In genomic region chr14:27271371-27272071, GRCm38 (mm10) we compare ENCODE assay signal across 14 mouse cellular contexts.
DNase-seq lines count a peak whose midpoint lies in the region; ATAC-seq lines count a peak whose summit lies in the region.
"Had no signal": no experiment of that assay in that cellular context is flagged by ENCODE, and none has a peak within 500 bp of the region (broad histone marks: within the 10 kb centered on the region; RNA-seq: fewer than 3 reads in every experiment).

No protein-coding gene starts in this region.

- peak; percentile 52; the same call in 1 of the 2 replicates for ATAC-seq in midbrain, embryonic 12.5 days (ENCODE audit: low FRiP score, low read depth)
- ATAC-seq in kidney, embryonic 14.5 days (ENCODE audit: low FRiP score, low TSS enrichment), result no peak
- ATAC-seq: liver, embryonic 12.5 days had no signal

- WGBS in midbrain, embryonic 12.5 days, result 56% methylated on average over 10 of the region's 10 CpGs
- 71% methylated on average over 10 of the region's 10 CpGs for WGBS in kidney, embryonic 14.5 days

- peaks cover 17% of the 10 kb centered on the region for H3K4me1 ChIP-seq in midbrain, embryonic 12.5 days
- no peaks in the 10 kb centered on the region for H3K4me1 ChIP-seq in kidney, embryonic 14.5 days (ENCODE audit: control insufficient read depth, insufficient read depth, low read length)
- H3K4me1 ChIP-seq: liver, embryonic 12.5 days had no signal

- H3K36me3 ChIP-seq in midbrain, embryonic 12.5 days, result no peaks in the 10 kb centered on the region
- no peaks in the 10 kb centered on the region for H3K36me3 ChIP-seq in kidney, embryonic 14.5 days (ENCODE audit: control insufficient read depth, insufficient read depth, low read length)
- H3K36me3 ChIP-seq: G1E; liver, embryonic 12.5 days had no signal

- peak overlapping the region; percentile 56 for H3K27ac ChIP-seq in midbrain, embryonic 12.5 days (replicated peaks)
- H3K27ac ChIP-seq in kidney, embryonic 14.5 days (ENCODE audit: low read depth, low read length), result no peak overlapping the region
- H3K27ac ChIP-seq: liver, embryonic 12.5 days had no signal

- H3K9me3 ChIP-seq in midbrain, embryonic 12.5 days, result no peaks in the 10 kb centered on the region
- H3K9me3 ChIP-seq in kidney, embryonic 14.5 days (ENCODE audit: control insufficient read depth, low read length), result no peaks in the 10 kb centered on the region
- H3K9me3 ChIP-seq: G1E; liver, embryonic 12.5 days had no signal

- no peak overlapping the region for H3K9ac ChIP-seq in midbrain, embryonic 12.5 days (replicated peaks)
- no peak overlapping the region for H3K9ac ChIP-seq in kidney, embryonic 14.5 days (ENCODE audit: low read depth, low read length)
- H3K9ac ChIP-seq: liver, embryonic 12.5 days had no signal

- peaks cover 9% of the 10 kb centered on the region; the same call in 1 of the 2 replicates for H3K27me3 ChIP-seq in midbrain, embryonic 12.5 days
- no peaks in the 10 kb centered on the region for H3K27me3 ChIP-seq in kidney, embryonic 14.5 days (ENCODE audit: control insufficient read depth, insufficient read depth, low read length)
- H3K27me3 ChIP-seq: liver, embryonic 12.5 days had no signal

- no peak overlapping the region for H3K4me3 ChIP-seq in midbrain, embryonic 12.5 days
- H3K4me3 ChIP-seq in kidney, embryonic 14.5 days (ENCODE audit: low read length), result no peak overlapping the region
- H3K4me3 ChIP-seq: liver, embryonic 12.5 days had no signal

- no peak overlapping the region for H3K4me2 ChIP-seq in midbrain, embryonic 12.5 days (replicated peaks)
- H3K4me2 ChIP-seq in kidney, embryonic 14.5 days (replicated peaks; ENCODE audit: low read depth, low read length), result no peak overlapping the region
- H3K4me2 ChIP-seq: liver, embryonic 12.5 days had no signal

- peak; percentile 57 for DNase-seq in cerebellum, adult 11-12 months
- DNase-seq in cerebellum, postnatal 4 days (ENCODE audit: low spot score in 2 of 2), result no peak
- DNase-seq in layer of hippocampus, adult 18-20 months (ENCODE audit: low spot score in 2 of 2), result peak; percentile 28 to 43
- no peak for DNase-seq in layer of hippocampus, postnatal 25 days (ENCODE audit: extremely low spot score in 1 of 2, low spot score in 1 of 2)
- peak; percentile 34 to 38 for DNase-seq in cerebellum, postnatal 10 days
- DNase-seq in frontal cortex, postnatal 36 days (ENCODE audit: low spot score in 2 of 2), result no peak
- DNase-seq: heart, postnatal 14 days; kidney, adult 9 months; lung, postnatal 36 days; thymus, adult 18-20 months had no signal

Comparison
In these comparisons a context has a peak if more than half of its experiments do, and no peak if none do; other contexts are left out.
1. DNase-seq: peak in cerebellum, adult 11-12 months (single experiment), layer of hippocampus, adult 18-20 months (2 of 2) and cerebellum, postnatal 10 days (2 of 2); none in cerebellum, postnatal 4 days (0 of 2), layer of hippocampus, postnatal 25 days (0 of 2) and frontal cortex, postnatal 36 days (0 of 2).